Mouse (Mus musculus): ENCODE measurements around the gene Bgn. TPM values are rescaled to one million over a fixed set of nuclear protein-coding genes. Genes with fewer than 3 reads are reported as not detected.

The Bgn gene
- 10 to 100 TPM; 37.5 to 70.6 TPM for total RNA-seq (2021)
- long read RNA-seq, experiment 1, transcript Bgn-201 (8 exons, 2,419 nt): major isoform, 40 of 45 reads
- long read RNA-seq, experiment 1, partial matches to known transcripts: 0 of 45 reads
- long read RNA-seq, experiment 1, other reads (novel, unspliced or antisense): 5 of 45 reads
- long read RNA-seq, experiment 2, transcript Bgn-201 (8 exons, 2,419 nt): major isoform, 25 of 28 reads
- long read RNA-seq, experiment 2, partial matches to known transcripts: 2 of 28 reads
- long read RNA-seq, experiment 2, other reads (novel, unspliced or antisense): 1 of 28 reads

DNA sequence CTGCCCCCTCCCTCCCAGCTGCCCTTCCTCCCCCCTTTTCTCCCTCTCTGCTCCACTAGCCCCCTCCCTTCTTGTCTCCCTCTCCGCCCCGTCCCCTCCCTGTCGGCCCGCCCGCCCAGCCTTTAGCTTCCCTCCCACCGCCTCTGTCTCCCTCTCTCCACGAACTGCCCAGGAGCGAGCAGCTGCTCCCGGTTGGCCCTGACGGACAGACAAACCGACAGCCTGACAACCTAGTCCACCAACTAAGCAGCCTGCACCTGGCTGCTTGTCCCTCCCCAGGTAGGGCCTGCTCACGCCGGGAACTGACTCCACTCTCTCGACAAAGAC lies at the start of gene Bgn:
Gene Bgn (plus strand): TSS at position 119 of the 327 bp plus-strand sequence.
- H3K4me3 ChIP-seq: peak within 1 kb of the TSS; percentile 67
- intact Hi-C loops (cut with DNase I): no loop called here
- DNase-seq: no peak
- peak within 1 kb of the TSS; percentile 79 for H3K27ac ChIP-seq
- no peak for TF ChIP-seq CTCF (IDR thresholded peaks at IDR 0.05)

DNA sequence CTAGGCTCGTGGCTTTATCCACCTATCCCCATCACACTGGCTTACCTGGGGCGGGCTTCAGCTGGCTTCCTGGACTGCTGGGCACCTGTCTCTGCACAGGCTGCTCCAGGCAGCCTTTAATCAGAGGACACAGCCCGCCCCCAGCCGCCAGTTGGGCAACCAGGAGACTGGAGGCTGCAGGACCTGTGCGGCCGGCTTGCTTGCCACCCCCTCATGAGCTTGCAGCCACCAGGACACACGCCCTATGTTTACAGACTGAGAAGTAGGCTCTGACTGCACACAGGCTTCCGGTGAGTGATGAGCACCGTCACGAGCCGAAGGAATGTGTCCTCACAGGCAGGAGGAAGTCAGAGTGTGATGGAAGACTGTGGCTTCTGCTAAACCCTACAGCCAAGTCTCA lies 48.1 kb upstream of the Bgn start, which contains the start of gene Trex2:
Gene Trex2 (minus strand): TSS at position 93 of the 400 bp plus-strand sequence.
- intact Hi-C loops (cut with DNase I): no loop called here
- H3K4me3 ChIP-seq: no peak within 1 kb of the TSS
- no peak for TF ChIP-seq CTCF (IDR thresholded peaks at IDR 0.05)
- no peak for DNase-seq
- H3K27ac ChIP-seq: no peak within 1 kb of the TSS

DNA sequence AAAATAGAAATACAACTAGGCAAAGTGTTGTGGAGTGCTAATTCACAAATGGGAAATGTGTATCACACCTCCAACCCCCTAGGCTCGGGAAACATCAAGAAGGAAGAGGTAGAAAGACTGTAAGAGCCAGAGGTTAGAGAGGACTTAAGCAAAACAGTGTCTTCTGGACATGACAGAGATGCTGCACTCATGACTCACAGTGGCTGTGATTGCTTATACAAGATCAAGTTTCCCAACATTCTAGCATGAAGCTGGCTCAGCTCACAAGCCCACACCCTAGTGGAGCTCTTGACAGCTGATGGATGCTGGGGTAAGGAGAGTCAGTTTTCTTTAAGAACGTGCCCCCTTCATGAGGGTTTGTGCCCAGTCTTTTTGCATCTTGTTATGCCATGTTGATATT lies 42.0 kb upstream of the Bgn start:
- intact Hi-C loops (cut with DNase I): no loop called here
- no peak for TF ChIP-seq CTCF (IDR thresholded peaks at IDR 0.05)
- DNase-seq: no peak
- no peak overlapping the region for H3K27ac ChIP-seq
- H3K4me3 ChIP-seq: no peak overlapping the region

GRCm38 (mm10) chrX:73451949-73452348 lies 31.5 kb upstream of the Bgn start:
- H3K4me3 ChIP-seq: no peak overlapping the region
- H3K27ac ChIP-seq: no peak overlapping the region
- TF ChIP-seq CTCF (IDR thresholded peaks at IDR 0.05): peak; percentile 77
- intact Hi-C loops (cut with DNase I): loop anchor here (1.0 kb wide), 1 partner anchor 41 kb away; no protein-coding TSS in a partner anchor
- peak; percentile 71 for DNase-seq

- peak; percentile 94 for DNase-seq
- peak; percentile 66 for TF ChIP-seq CTCF (IDR thresholded peaks at IDR 0.05)
- intact Hi-C loops (cut with DNase I): no loop called here
- peak within 1 kb of the TSS; percentile 79 for H3K4me3 ChIP-seq
- H3K27ac ChIP-seq: peak within 1 kb of the TSS; percentile 79
Measured at GRCm38 (mm10) chrX:73458877-73459392, 24.5 kb upstream of the Bgn start, which contains the start of gene Haus7. TSS of gene Haus7 (minus strand) at chrX:73459044.

DNA sequence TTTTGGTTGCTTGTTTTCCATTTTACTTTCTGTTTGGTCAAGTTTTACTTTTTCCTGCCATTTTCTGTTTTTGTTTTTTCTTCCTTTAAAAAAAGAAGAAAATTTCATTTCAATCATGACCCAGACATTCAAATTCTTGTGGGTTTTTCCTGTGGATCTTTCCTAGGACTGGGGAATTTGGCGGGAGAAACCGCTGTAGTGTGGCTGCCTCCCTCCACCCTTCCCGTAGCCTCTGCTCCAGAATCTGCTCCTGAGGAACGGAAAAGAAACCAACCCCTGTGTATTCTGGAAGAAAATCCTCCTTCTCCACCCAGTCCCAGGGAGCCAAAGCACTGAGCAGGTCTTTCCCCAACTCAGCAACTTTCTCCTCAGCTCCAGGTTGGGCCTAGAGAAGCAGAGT lies 22.6 kb upstream of the Bgn start:
- TF ChIP-seq CTCF (IDR thresholded peaks at IDR 0.05): no peak
- intact Hi-C loops (cut with DNase I): no loop called here
- no peak for DNase-seq
- peak overlapping the region; percentile 9 for H3K27ac ChIP-seq
- H3K4me3 ChIP-seq: no peak overlapping the region

GRCm38 (mm10) chrX:73465483-73466186 lies 17.8 kb upstream of the Bgn start:
- Histone ChIP-seq H3K4me3 (no peak overlapping the region), H3K27ac (peak overlapping the region; percentile 51; the same call in 1 of the 2 replicates)
- DNase-seq: peak; percentile 68
- intact Hi-C loops (cut with DNase I): no loop called here
- TF ChIP-seq CTCF (IDR thresholded peaks at IDR 0.05): no peak

DNA sequence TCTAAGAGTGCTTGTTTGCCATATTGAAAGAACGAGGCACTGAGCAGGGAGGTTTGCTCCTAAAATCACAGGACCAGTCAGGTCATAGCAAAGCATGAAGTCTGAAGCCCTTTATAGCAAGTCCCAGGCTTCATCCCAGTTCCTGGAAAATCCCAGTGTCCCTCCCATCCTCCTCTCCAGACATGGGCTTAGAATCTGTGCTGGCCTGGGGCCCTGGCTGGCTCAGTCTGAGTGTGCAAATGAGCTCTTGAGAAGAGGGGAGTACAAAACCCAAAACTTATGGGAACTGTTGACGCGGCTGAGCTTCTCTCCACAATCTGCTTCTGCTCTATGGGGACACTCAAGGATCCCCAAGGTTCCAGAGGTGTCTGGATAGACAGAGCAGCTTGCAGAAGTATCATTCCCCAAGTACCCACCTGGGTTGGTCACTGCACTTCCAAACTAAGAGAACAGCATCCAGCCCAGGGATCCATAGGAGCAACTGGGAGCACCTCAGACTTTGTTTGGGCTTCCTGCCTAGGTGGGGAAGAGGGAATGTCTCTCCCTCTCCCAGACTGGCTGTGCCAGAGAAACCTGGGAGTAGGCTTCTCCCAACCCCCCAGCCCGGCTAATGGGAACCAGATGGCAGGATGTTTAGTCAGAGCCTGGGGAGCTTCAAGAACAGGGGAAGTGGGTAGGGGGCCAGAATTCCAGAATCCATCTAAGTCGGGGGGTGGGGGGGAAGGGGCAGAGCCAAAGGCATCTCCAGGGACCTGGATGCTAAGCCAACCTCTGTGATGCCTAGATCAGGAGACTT lies 15.8 kb upstream of the Bgn start:
- H3K27ac ChIP-seq: peak overlapping the region; percentile 71
- no peak overlapping the region for H3K4me3 ChIP-seq
- DNase-seq: peak; percentile 63
- intact Hi-C loops (cut with DNase I): no loop called here
- TF ChIP-seq CTCF (IDR thresholded peaks at IDR 0.05): no peak

GRCm38 (mm10) chrX:73468330-73468729 lies 15.1 kb upstream of the Bgn start:
- peak overlapping the region; percentile 71 for H3K27ac ChIP-seq
- intact Hi-C loops (cut with DNase I): no loop called here
- no peak overlapping the region for H3K4me3 ChIP-seq
- TF ChIP-seq CTCF (IDR thresholded peaks at IDR 0.05): no peak
- DNase-seq: no peak

- peak overlapping the region; percentile 71 for H3K27ac ChIP-seq
- H3K4me3 ChIP-seq: no peak overlapping the region
- no peak for TF ChIP-seq CTCF (IDR thresholded peaks at IDR 0.05)
- DNase-seq: no peak
- intact Hi-C loops (cut with DNase I): no loop called here
Measured at GRCm38 (mm10) chrX:73468752-73469151, 14.7 kb upstream of the Bgn start.

GRCm38 (mm10) chrX:73471764-73472163 lies 11.6 kb upstream of the Bgn start:
- intact Hi-C loops (cut with DNase I): no loop called here
- Histone ChIP-seq H3K27ac (no peak overlapping the region), H3K4me3 (no peak overlapping the region)
- no peak for TF ChIP-seq CTCF (IDR thresholded peaks at IDR 0.05)
- DNase-seq: no peak

DNA sequence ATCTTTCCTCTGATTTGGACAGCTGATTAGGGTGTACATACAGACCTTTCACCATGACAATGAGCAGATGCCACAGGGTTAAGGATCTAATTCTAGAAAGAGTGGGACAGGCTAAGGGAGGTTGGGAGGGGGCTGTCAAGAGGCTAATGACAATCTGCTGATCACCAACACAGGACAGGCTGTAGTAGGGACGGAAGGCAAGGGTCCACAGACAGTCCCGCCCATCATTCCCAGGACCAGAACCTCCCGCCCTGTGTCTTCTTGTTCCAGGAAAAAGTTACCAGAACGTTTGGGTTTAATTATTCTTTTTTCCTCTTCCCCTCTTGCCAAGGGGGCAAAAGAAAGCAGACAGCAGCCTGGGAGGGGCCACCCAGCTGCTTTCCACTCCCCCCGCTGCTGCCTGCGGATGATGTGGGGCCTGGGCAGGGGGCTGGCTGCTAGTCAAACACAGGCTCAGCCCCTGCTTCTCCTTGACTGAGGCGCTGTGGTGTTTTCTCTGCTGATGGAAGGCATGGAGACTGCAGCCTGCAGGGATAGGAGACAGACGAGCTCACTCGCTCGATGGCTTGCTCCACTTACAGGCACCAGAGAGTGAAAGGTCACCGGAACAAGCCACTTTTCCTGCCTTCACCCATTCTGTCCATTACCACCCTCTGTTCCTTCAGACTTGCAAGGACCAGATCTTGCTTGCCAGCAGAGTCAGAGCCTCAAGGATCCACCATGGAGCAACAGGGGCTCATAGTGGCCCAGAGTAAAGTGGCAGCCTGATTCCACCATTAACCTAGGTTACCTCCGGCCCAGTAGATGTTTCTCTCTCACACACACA lies 8.8 kb upstream of the Bgn start:
- intact Hi-C loops (cut with DNase I): no loop called here
- TF ChIP-seq CTCF (IDR thresholded peaks at IDR 0.05): no peak
- no peak for DNase-seq
- peak overlapping the region; percentile 56; the same call in 1 of the 2 replicates for H3K27ac ChIP-seq
- H3K4me3 ChIP-seq: no peak overlapping the region

Measured in gastrocnemius, adult 2 months (tissue).